Mouse (Mus musculus) E14TG2a.4 (cell line): ENCODE results near the gene Sp3.

Source experiments
- CTCF ChIP-seq: conservative IDR thresholded peaks from 2 replicates; pipeline ENCODE4 v1.5.1; 2014; ENCODE audit warnings: low read length
- NANOG ChIP-seq: IDR thresholded peaks from 2 replicates; pipeline ENCODE4 v1.6.1; 2014; ENCODE audit warnings: borderline replicate concordance, low read length, mixed read lengths
- POU5F1 ChIP-seq: IDR thresholded peaks from 2 replicates; pipeline ENCODE4 v1.6.1; 2014; ENCODE audit warnings: low read length, borderline replicate concordance

- TF ChIP-seq CTCF (no peak), POU5F1 (no peak), NANOG (no peak)
Observed at GRCm38 (mm10) chr2:73028019-73028418, 47.8 kb upstream of the Sp3 start.
